Mouse (Mus musculus) spleen, adult 2 months (tissue): ENCODE measurements at regions not wholly inside any gene's neighbourhood (a gene's known extent, or its start where the extent isn't known, plus 50 kb on each side); places are given as distances from the start of the nearest gene placed in this dataset.

Source experiments
- DNase-seq, 2 experiments: peaks; one replicate each; pipeline versions ENCODE4 v3.0.0 to v3.0.0-alpha.2; 2012 to 2021; ENCODE audit warnings: low spot score in 2 of 2, low read depth in 1 of 2
- H3K27ac ChIP-seq: fragments of 200-500 bp; 2 replicates; pipeline ENCODE4 v1.5.1; 2012; ENCODE audit warnings: low read length, inconsistent platforms; ENCODE audit not compliant: insufficient read depth
- H3K27me3 ChIP-seq: fragments of 200-500 bp; 2 replicates; pipeline ENCODE4 v1.6.1; 2012; ENCODE audit warnings: mild to moderate bottlenecking, moderate library complexity, low read length, inconsistent platforms; ENCODE audit not compliant: control insufficient read depth, insufficient read depth
- H3K36me3 ChIP-seq: fragments of 200-500 bp; 2 replicates; pipeline ENCODE4 v1.6.1; 2012; ENCODE audit warnings: mild to moderate bottlenecking, low read length, inconsistent platforms; ENCODE audit not compliant: control insufficient read depth, insufficient read depth
- H3K4me1 ChIP-seq: fragments of 200-500 bp; 2 replicates; pipeline ENCODE4 v1.6.1; 2011; ENCODE audit warnings: inconsistent platforms; ENCODE audit not compliant: control insufficient read depth, insufficient read depth, insufficient read length
- H3K4me3 ChIP-seq: fragments of 200-500 bp; 2 replicates; pipeline ENCODE4 v1.5.1; 2011; ENCODE audit warnings: mild to moderate bottlenecking, inconsistent platforms; ENCODE audit not compliant: insufficient read depth, insufficient read length; ENCODE audit errors: extremely low read depth
- CTCF ChIP-seq: fragments of 200-500 bp; IDR thresholded peaks from 2 replicates; pipeline ENCODE4 v1.5.1; 2011; ENCODE audit warnings: mild to moderate bottlenecking, inconsistent platforms; ENCODE audit not compliant: insufficient read depth, insufficient read length, insufficient replicate concordance; ENCODE audit errors: extremely low read depth
- POLR2A ChIP-seq: fragments of 200-500 bp; IDR thresholded peaks from 2 replicates; pipeline ENCODE4 v1.6.1; 2011; ENCODE audit warnings: low read depth, low read length, inconsistent platforms
- WGBS: fragments of 180-500 bp; shearing (Covaris S2); methylation state at CpG from one replicate; pipeline ENCODE4 v1.1.7; 2018; 5-methylcytosine and 5-hydroxymethylcytosine counted together

GRCm38 (mm10) chr16:78170627-78171605, 130.4 kb upstream of the Cxadr start:
- Histone ChIP-seq H3K4me1 (no peaks in the 10 kb centered on the region), H3K4me3 (no peak overlapping the region), H3K27ac (no peak overlapping the region), H3K27me3 (no peaks in the 10 kb centered on the region), H3K36me3 (no peaks in the 10 kb centered on the region)
- WGBS: 87% methylated on average over 9 of the region's 9 CpGs
- DNase-seq: no peak
- TF ChIP-seq CTCF (no peak), POLR2A (no peak)

GRCm38 (mm10) chr16:78156876-78157232, 144.4 kb upstream of the Cxadr start:
- 78% methylated on average over 3 of the region's 3 CpGs for WGBS
- TF ChIP-seq CTCF (no peak), POLR2A (no peak)
- no peak for DNase-seq
- H3K4me1 ChIP-seq: no peaks in the 10 kb centered on the region
- H3K27ac ChIP-seq: no peak overlapping the region
- H3K27me3 ChIP-seq: no peaks in the 10 kb centered on the region
- H3K36me3 ChIP-seq: no peaks in the 10 kb centered on the region
- no peak overlapping the region for H3K4me3 ChIP-seq

- Histone ChIP-seq H3K36me3 (no peaks in the 10 kb centered on the region), H3K27me3 (no peaks in the 10 kb centered on the region), H3K4me1 (no peaks in the 10 kb centered on the region), H3K27ac (no peak overlapping the region), H3K4me3 (no peak overlapping the region)
- DNase-seq: no peak
- 65% methylated on average over 7 of the region's 7 CpGs for WGBS
- TF ChIP-seq POLR2A: no peak
- TF ChIP-seq CTCF: no peak
Observed at GRCm38 (mm10) chr16:78156138-78156875, 145.0 kb upstream of the Cxadr start.

- H3K27ac ChIP-seq: no peak overlapping the region
- no peak overlapping the region for H3K4me3 ChIP-seq
- DNase-seq: no peak
- TF ChIP-seq POLR2A: no peak
- TF ChIP-seq CTCF: no peak
- H3K4me1 ChIP-seq: no peaks in the 10 kb centered on the region
- WGBS: 80% methylated on average over 2 of the region's 2 CpGs
- no peaks in the 10 kb centered on the region for H3K27me3 ChIP-seq
- no peaks in the 10 kb centered on the region for H3K36me3 ChIP-seq
Observed at GRCm38 (mm10) chr16:78153899-78154605, 147.2 kb upstream of the Cxadr start.

- WGBS: 26% methylated on average over 1 of the region's 1 CpGs
- Histone ChIP-seq H3K27me3 (no peaks in the 10 kb centered on the region), H3K27ac (no peak overlapping the region), H3K36me3 (no peaks in the 10 kb centered on the region), H3K4me3 (no peak overlapping the region), H3K4me1 (no peaks in the 10 kb centered on the region)
- TF ChIP-seq CTCF (no peak), POLR2A (no peak)
- no peak for DNase-seq
Observed at GRCm38 (mm10) chr16:78144146-78144545, 157.1 kb upstream of the Cxadr start.

- WGBS: 89% methylated on average over 5 of the region's 5 CpGs
- H3K36me3 ChIP-seq: no peaks in the 10 kb centered on the region
- H3K4me1 ChIP-seq: no peaks in the 10 kb centered on the region
- no peaks in the 10 kb centered on the region for H3K27me3 ChIP-seq
- DNase-seq: no peak
- no peak overlapping the region for H3K4me3 ChIP-seq
- no peak overlapping the region for H3K27ac ChIP-seq
- no peak for TF ChIP-seq POLR2A
Observed at GRCm38 (mm10) chr16:78135501-78135900, 165.8 kb upstream of the Cxadr start.
